Mouse (Mus musculus) stomach, postnatal 0 days (tissue): Measurements from ENCODE around the gene Cptp.
A peak's percentile ranks its signal among the peaks of the same experiment; 100 is the strongest.

Source experiments
- CTCF ChIP-seq: IDR thresholded peaks from 2 replicates; pipeline ENCODE4 v1.5.1; 2016; ENCODE audit warnings: antibody characterized with exemption, low read depth, mild to moderate bottlenecking, moderate library complexity
- EP300 ChIP-seq: optimal IDR thresholded peaks from 2 replicates; pipeline ENCODE3; 2016; ENCODE audit warnings: antibody characterized with exemption

DNA sequence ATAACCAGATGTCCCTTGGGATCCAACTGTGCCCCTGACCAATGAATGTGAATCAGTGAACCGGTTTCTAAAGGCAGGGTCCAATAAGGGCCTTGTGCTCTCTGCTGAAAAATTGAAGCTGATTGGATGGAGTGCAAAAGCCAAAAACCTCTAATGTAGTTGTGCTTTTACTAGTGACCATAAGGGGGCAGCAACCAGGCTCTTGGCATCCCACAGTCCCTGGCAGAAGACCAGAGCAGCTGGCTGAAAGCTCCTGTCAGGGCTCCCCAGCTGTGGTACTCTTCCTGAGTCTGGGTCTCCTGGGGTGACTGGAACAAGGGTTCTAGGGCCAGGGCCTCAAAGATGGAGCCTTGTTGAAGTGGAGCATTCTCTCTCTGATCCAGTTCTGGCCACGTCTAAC lies 35.4 kb downstream of the Cptp start:
- TF ChIP-seq CTCF (peak; percentile 86), EP300 (peak; percentile 20)
